Mouse (Mus musculus) embryonic fibroblast, embryonic 13.5 days (primary cell): Measurements from ENCODE around the gene Gm20767.
"Not testable (repeated sequence)": the region's sequence is repeated elsewhere in the genome, so short reads cannot be mapped to it uniquely, and the experiment has no call there.

Experiments
- CTCF ChIP-seq: IDR thresholded peaks from 2 replicates; pipeline ENCODE4 v1.5.1; 2011; ENCODE audit warnings: mild to moderate bottlenecking, control low read depth, low read length, moderate library complexity, borderline replicate concordance; ENCODE audit not compliant: insufficient read depth
- POLR2A ChIP-seq: IDR thresholded peaks from 2 replicates; pipeline ENCODE4 v1.6.1; 2011; ENCODE audit warnings: low read depth, mild to moderate bottlenecking, control low read depth, low read length, moderate library complexity

- not testable (repeated sequence) for TF ChIP-seq POLR2A, CTCF
Measured at GRCm38 (mm10) chr13:120139946-120140345, at the start of gene Gm20767.
